Mouse (Mus musculus): ENCODE results near the gene Myo10.

The Myo10 gene

GRCm38 (mm10) chr15:25812479-25812878 is 190.2 kb downstream of the Myo10 start:
- in situ Hi-C loops (cut with MboI; ENCODE audit: unreplicated experiment in 2 of 2), result no loop called here

GRCm38 (mm10) chr15:25814535-25814934 is 192.2 kb downstream of the Myo10 start:
- in situ Hi-C loops (cut with MboI; ENCODE audit: unreplicated experiment in 2 of 2), result no loop called here

GRCm38 (mm10) chr15:25817191-25817590 is 194.9 kb downstream of the Myo10 start:
- in situ Hi-C loops (cut with MboI; ENCODE audit: unreplicated experiment in 2 of 2), result no loop called here

GRCm38 (mm10) chr15:25821981-25822380 is 199.7 kb downstream of the Myo10 start:
- in situ Hi-C loops (cut with MboI; ENCODE audit: unreplicated experiment in 2 of 2), result no loop called here

- in situ Hi-C loops (cut with MboI; ENCODE audit: unreplicated experiment in 2 of 2), result no loop called here
These were observed 200.3 kb downstream of the Myo10 start for GRCm38 (mm10) chr15:25822656-25823055.

GRCm38 (mm10) chr15:25826531-25826961 is 204.2 kb downstream of the Myo10 start:
- in situ Hi-C loops (cut with MboI; ENCODE audit: unreplicated experiment in 2 of 2), result loop anchor here in 1 of 2 experiments (25.0 kb wide), 1 partner anchor 1811 kb away; the partner anchor contains the start of gene Otulin

GRCm38 (mm10) chr15:25828464-25828863 is 206.1 kb downstream of the Myo10 start:
- in situ Hi-C loops (cut with MboI; ENCODE audit: unreplicated experiment in 2 of 2), result loop anchor here in 1 of 2 experiments (25.0 kb wide), 1 partner anchor 1809 kb away; the partner anchor contains the start of gene Otulin

- in situ Hi-C loops (cut with MboI; ENCODE audit: unreplicated experiment in 2 of 2), result loop anchor here in 1 of 2 experiments (25.0 kb wide), 1 partner anchor 1807 kb away; the partner anchor contains the start of gene Otulin
These were observed 208.1 kb downstream of the Myo10 start for GRCm38 (mm10) chr15:25830426-25830825.

GRCm38 (mm10) chr15:25834282-25834681 is 212.0 kb downstream of the Myo10 start:
- in situ Hi-C loops (cut with MboI; ENCODE audit: unreplicated experiment in 2 of 2), result loop anchor here in 1 of 2 experiments (25.0 kb wide), 1 partner anchor 1803 kb away; the partner anchor contains the start of gene Otulin

- in situ Hi-C loops (cut with MboI; ENCODE audit: unreplicated experiment in 2 of 2), result loop anchor here in 1 of 2 experiments (25.0 kb wide), 1 partner anchor 1802 kb away; the partner anchor contains the start of gene Otulin
These were observed 212.8 kb downstream of the Myo10 start for GRCm38 (mm10) chr15:25834920-25835674.

- in situ Hi-C loops (cut with MboI; ENCODE audit: unreplicated experiment in 2 of 2), result loop anchor here in 1 of 2 experiments (25.0 kb wide), 1 partner anchor 1795 kb away; the partner anchor contains the start of gene Otulin
These were observed 220.2 kb downstream of the Myo10 start for GRCm38 (mm10) chr15:25842462-25843085.

GRCm38 (mm10) chr15:25843086-25843991 is 221.0 kb downstream of the Myo10 start, which contains the start of gene Retreg1:
Gene Retreg1, plus strand, starts transcription at chr15:25843180.
- in situ Hi-C loops (cut with MboI; ENCODE audit: unreplicated experiment in 2 of 2), result loop anchor here in 1 of 2 experiments (25.0 kb wide), 1 partner anchor 1794 kb away; the partner anchor contains the start of gene Otulin

- in situ Hi-C loops (cut with MboI; ENCODE audit: unreplicated experiment in 2 of 2), result loop anchor here in 1 of 2 experiments (25.0 kb wide), 1 partner anchor 1793 kb away; the partner anchor contains the start of gene Otulin
These were observed 221.8 kb downstream of the Myo10 start for GRCm38 (mm10) chr15:25844013-25844570.

- in situ Hi-C loops (cut with MboI; ENCODE audit: unreplicated experiment in 2 of 2), result loop anchor here in 1 of 2 experiments (25.0 kb wide), 1 partner anchor 1793 kb away; the partner anchor contains the start of gene Otulin
These were observed 222.4 kb downstream of the Myo10 start for GRCm38 (mm10) chr15:25844771-25845170.

- in situ Hi-C loops (cut with MboI; ENCODE audit: unreplicated experiment in 2 of 2), result loop anchor here in 1 of 2 experiments (25.0 kb wide), 1 partner anchor 1790 kb away; the partner anchor contains the start of gene Otulin
These were observed 225.3 kb downstream of the Myo10 start for GRCm38 (mm10) chr15:25847576-25848168.

- in situ Hi-C loops (cut with MboI; ENCODE audit: unreplicated experiment in 2 of 2), result no loop called here
These were observed 228.2 kb downstream of the Myo10 start for GRCm38 (mm10) chr15:25850552-25850951.

GRCm38 (mm10) chr15:25854270-25854904 is 232.1 kb downstream of the Myo10 start:
- in situ Hi-C loops (cut with MboI; ENCODE audit: unreplicated experiment in 2 of 2), result no loop called here

GRCm38 (mm10) chr15:25858611-25859058 is 236.3 kb downstream of the Myo10 start:
- in situ Hi-C loops (cut with MboI; ENCODE audit: unreplicated experiment in 2 of 2), result no loop called here
